In the genomic region with DNA sequence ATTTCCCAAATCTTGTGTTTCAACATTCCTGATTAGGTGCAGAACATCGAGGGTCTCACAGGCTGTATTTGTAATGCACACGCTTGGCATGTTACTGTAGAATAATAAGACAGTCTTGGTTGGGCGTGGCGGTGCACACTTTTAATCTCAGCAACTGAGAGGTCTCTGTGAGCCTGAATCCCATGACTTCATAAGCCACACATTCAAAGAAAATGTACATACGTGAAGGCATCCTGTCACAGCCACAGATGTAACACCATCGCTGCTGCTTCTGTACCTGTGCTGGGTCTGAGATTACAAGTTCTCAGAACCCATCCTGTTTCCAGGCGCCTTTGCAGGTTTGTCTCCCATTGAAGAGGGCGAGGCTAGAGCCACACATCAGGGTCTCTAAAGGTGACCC, we compare ENCODE assay signal across 28 mouse cellular contexts. TPM values are rescaled to one million over a fixed set of nuclear protein-coding genes. Genes with fewer than 3 reads are reported as not detected.
A peak's percentile ranks its signal among the peaks of the same experiment; 100 is the strongest.
DNase-seq lines count a peak whose midpoint lies in the region; ATAC-seq lines count a peak whose summit lies in the region.
"Had no signal": no experiment of that assay in that cellular context is flagged by ENCODE, and none has a peak within 500 bp of the region (broad histone marks: within the 10 kb centered on the region; RNA-seq: fewer than 3 reads in every experiment).

No protein-coding gene starts in this region.

- no peak overlapping the region for H3K4me2 ChIP-seq in kidney, embryonic 16.5 days (replicated peaks; ENCODE audit: low read depth, low read length)
- H3K4me2 ChIP-seq: heart, embryonic 12.5 days; limb, embryonic 13.5 days; liver, embryonic 15.5 days; midbrain, embryonic 12.5 days; neural tube, embryonic 13.5 days had no signal

- ATAC-seq in kidney, embryonic 16.5 days (ENCODE audit: low FRiP score, low TSS enrichment): no peak
- ATAC-seq: forebrain, embryonic 16.5 days; hindbrain, embryonic 16.5 days; intestine, postnatal 0 days had no signal

- 0 out of 2 replicates have a peak overlapping the region, but pooled peaks have one; percentile 19 for H3K27ac ChIP-seq in kidney, embryonic 16.5 days (ENCODE audit: low read length)
- H3K27ac ChIP-seq: embryonic facial prominence, embryonic 10.5 days; hindbrain, embryonic 10.5 days; limb, embryonic 13.5 days; liver, embryonic 15.5 days; midbrain, embryonic 12.5 days; neural tube, embryonic 13.5 days had no signal

- peaks cover 18% of the 10 kb centered on the region for H3K4me1 ChIP-seq in kidney, embryonic 16.5 days (ENCODE audit: insufficient read depth, low read length)
- H3K4me1 ChIP-seq: midbrain, embryonic 12.5 days; neural tube, embryonic 13.5 days had no signal

- no peak overlapping the region for H3K9ac ChIP-seq in kidney, embryonic 16.5 days (replicated peaks; ENCODE audit: low read length)
- H3K9ac ChIP-seq: heart, embryonic 12.5 days; limb, embryonic 13.5 days; liver, embryonic 15.5 days; midbrain, embryonic 12.5 days; neural tube, embryonic 13.5 days had no signal

- H3K36me3 ChIP-seq in kidney, embryonic 16.5 days (ENCODE audit: insufficient read depth, low read length): peaks cover 12% of the 10 kb centered on the region; the same call in 1 of the 2 replicates

- DNase-seq in kidney, adult 8-10 months: no peak
- peak; percentile 33 for DNase-seq in thymus, postnatal 0 days (ENCODE audit: low spot score)
- no peak for DNase-seq in thymus, postnatal 10 days (ENCODE audit: low spot score in 2 of 2)
- DNase-seq in induced T-regulatory cell, adult 2 months (ENCODE audit: low read depth): peak; percentile 69
- DNase-seq in natural killer cell, adult 2 months (ENCODE audit: low spot score in 2 of 2): no peak
- no peak for DNase-seq in lung, postnatal 4 days
- DNase-seq: adrenal gland, postnatal 25 days; cerebellum, adult 11 months; cerebellum, adult 9-11 months; gastrocnemius, postnatal 14 days; heart, adult 18-20 months; heart, postnatal 10 days; kidney, postnatal 14 days; retina, postnatal 1 day; right cerebral cortex, postnatal 25 days had no signal

- 87% methylated on average over 8 of the region's 8 CpGs for WGBS in kidney, embryonic 16.5 days

- H3K9me3 ChIP-seq in kidney, embryonic 16.5 days (ENCODE audit: low read length): no peaks in the 10 kb centered on the region
- H3K9me3 ChIP-seq: embryonic facial prominence, embryonic 10.5 days; heart, embryonic 12.5 days; hindbrain, embryonic 10.5 days; limb, embryonic 13.5 days; liver, embryonic 15.5 days; midbrain, embryonic 12.5 days; neural tube, embryonic 13.5 days had no signal

- no peak overlapping the region for H3K4me3 ChIP-seq in kidney, embryonic 16.5 days (ENCODE audit: low read length)
- H3K4me3 ChIP-seq: embryonic facial prominence, embryonic 10.5 days; heart, embryonic 12.5 days; hindbrain, embryonic 10.5 days; limb, embryonic 13.5 days; liver, embryonic 15.5 days; midbrain, embryonic 12.5 days; neural tube, embryonic 13.5 days had no signal

- H3K27me3 ChIP-seq in kidney, embryonic 16.5 days (ENCODE audit: insufficient read depth, low read length): no peaks in the 10 kb centered on the region
- H3K27me3 ChIP-seq: heart, embryonic 12.5 days; limb, embryonic 13.5 days; liver, embryonic 15.5 days; midbrain, embryonic 12.5 days; neural tube, embryonic 13.5 days had no signal

RNA-seq across cellular contexts. Expression of a gene that starts 22.7 kb away (rescaled TPM):
- polyA plus RNA-seq in kidney, embryonic 16.5 days (2015; fragmentation: Nextera tagmentation; extraction: Ambion mirVana): not detected in 2 replicates
- 0.21 TPM in 1 of 2 replicates, not detected in the other for polyA plus RNA-seq in thymus, postnatal 0 days (2015; fragmentation: Nextera tagmentation; extraction: Ambion mirVana)
- polyA plus RNA-seq: embryonic facial prominence, embryonic 10.5 days; forebrain, embryonic 16.5 days; heart, embryonic 12.5 days; hindbrain, embryonic 10.5 days; hindbrain, embryonic 16.5 days; intestine, postnatal 0 days; limb, embryonic 13.5 days; liver, embryonic 15.5 days; lung, embryonic 16.5 days; midbrain, embryonic 12.5 days; neural tube, embryonic 13.5 days; stomach, embryonic 14.5 days had no signal

RNA-seq across cellular contexts. Expression of a gene that starts 46.8 kb away (rescaled TPM):
- 4.0 and 4.9 TPM in 2 replicates for polyA plus RNA-seq in kidney, embryonic 16.5 days (2015; fragmentation: Nextera tagmentation; extraction: Ambion mirVana)
- 12.5 and 13.4 TPM in 2 replicates for polyA plus RNA-seq in thymus, postnatal 0 days (2015; fragmentation: Nextera tagmentation; extraction: Ambion mirVana)

Comparison
In these comparisons a context has a peak if more than half of its experiments do, and no peak if none do; other contexts are left out.
1. DNase-seq: peak in thymus, postnatal 0 days (single experiment) and induced T-regulatory cell, adult 2 months (single experiment); none in kidney, adult 8-10 months (0 of 2), thymus, postnatal 10 days (0 of 2), natural killer cell, adult 2 months (0 of 2) and lung, postnatal 4 days (0 of 2).